Mouse (Mus musculus): ENCODE results near the gene Cdkl1. TPM values are rescaled to one million over a fixed set of nuclear protein-coding genes. Genes with fewer than 3 reads are reported as not detected.

Gene Cdkl1
- total and polyA plus RNA-seq, 2 experiments from 2014 or later: 26.7 to 28.3 TPM

- Histone ChIP-seq H3K4me3 (ENCODE audit: low read length) (no peak overlapping the region), H3K27me3 (ENCODE audit: insufficient read depth, low read length) (no peaks in the 10 kb centered on the region), H3K4me1 (ENCODE audit: insufficient read depth, low read length) (no peaks in the 10 kb centered on the region), H3K4me2 (ENCODE audit: low read depth, low read length) (no peak overlapping the region), H3K9me3 (ENCODE audit: low read length) (no peaks in the 10 kb centered on the region), H3K36me3 (ENCODE audit: insufficient read depth, low read length) (no peaks in the 10 kb centered on the region), H3K27ac (no peak overlapping the region), H3K9ac (replicated peaks; ENCODE audit: low read length) (no peak overlapping the region)
- WGBS: 40% methylated on average over 10 of the region's 10 CpGs
- 0 out of 2 replicates have a peak, but pooled peaks have one; percentile 35 for TF ChIP-seq CTCF (IDR thresholded peaks at IDR 0.05; ENCODE audit: low read depth)
- 0 out of 2 replicates have a peak, but pooled peaks have one; percentile 24 for ATAC-seq
- DNase-seq (ENCODE audit: low spot score): no peak
These were observed 39.2 kb downstream of the Cdkl1 start for GRCm38 (mm10) chr12:69751864-69752341.

DNA sequence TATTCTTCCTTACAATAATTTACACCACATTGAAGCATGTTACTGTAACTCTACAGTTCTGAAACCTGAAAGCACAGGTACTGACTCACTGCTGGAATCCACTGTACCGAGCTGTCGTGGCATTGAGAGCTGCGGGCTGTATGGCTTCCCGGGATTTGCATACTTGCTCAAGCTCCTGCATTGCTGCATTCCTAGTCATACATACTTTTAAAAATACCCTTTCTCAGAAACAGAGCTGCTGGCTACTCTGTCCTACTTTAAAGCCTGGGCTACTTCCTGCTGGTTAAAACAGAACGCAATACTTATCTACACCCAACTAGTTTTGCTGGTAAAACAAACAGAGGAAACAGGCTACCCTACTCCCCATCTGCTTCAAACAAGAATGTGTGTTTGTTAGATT, 46.9 kb downstream of the Cdkl1 start:
- Histone ChIP-seq H3K27me3 (ENCODE audit: insufficient read depth, low read length) (no peaks in the 10 kb centered on the region), H3K4me2 (ENCODE audit: low read depth, low read length) (no peak overlapping the region), H3K36me3 (ENCODE audit: insufficient read depth, low read length) (no peaks in the 10 kb centered on the region), H3K9ac (replicated peaks; ENCODE audit: low read length) (no peak overlapping the region), H3K4me1 (ENCODE audit: insufficient read depth, low read length) (no peaks in the 10 kb centered on the region), H3K9me3 (ENCODE audit: low read length) (no peaks in the 10 kb centered on the region), H3K4me3 (ENCODE audit: low read length) (no peak overlapping the region), H3K27ac (no peak overlapping the region)
- WGBS: 90% methylated on average over 5 of the region's 5 CpGs
- ATAC-seq (no peak), DNase-seq (ENCODE audit: low spot score) (no peak)
- no peak for TF ChIP-seq CTCF (IDR thresholded peaks at IDR 0.05; ENCODE audit: low read depth)

- H3K27me3 ChIP-seq (ENCODE audit: insufficient read depth, low read length): no peaks in the 10 kb centered on the region
These were observed 49.1 kb downstream of the Cdkl1 start for GRCm38 (mm10) chr12:69741965-69742364.

GRCm38 (mm10) chr12:69733923-69734322, 57.1 kb downstream of the Cdkl1 start:
- Histone ChIP-seq H3K36me3 (ENCODE audit: insufficient read depth, low read length) (no peaks in the 10 kb centered on the region), H3K4me2 (ENCODE audit: low read depth, low read length) (no peak overlapping the region), H3K27ac (no peak overlapping the region), H3K27me3 (ENCODE audit: insufficient read depth, low read length) (no peaks in the 10 kb centered on the region), H3K4me3 (ENCODE audit: low read length) (no peak overlapping the region), H3K9me3 (ENCODE audit: low read length) (no peaks in the 10 kb centered on the region), H3K4me1 (ENCODE audit: insufficient read depth, low read length) (no peaks in the 10 kb centered on the region), H3K9ac (replicated peaks; ENCODE audit: low read length) (no peak overlapping the region)
- no peak for TF ChIP-seq CTCF (IDR thresholded peaks at IDR 0.05; ENCODE audit: low read depth)
- no peak for ATAC-seq
- WGBS: 84% methylated on average over 3 of the region's 3 CpGs
- no peak for DNase-seq (ENCODE audit: low spot score)

More at GRCm38 (mm10) chr12:69741965-69742364, 49.1 kb downstream of the Cdkl1 start:
- H3K36me3 ChIP-seq (ENCODE audit: insufficient read depth, low read length): no peaks in the 10 kb centered on the region
- H3K9me3 ChIP-seq (ENCODE audit: low read length): no peaks in the 10 kb centered on the region
- DNase-seq (ENCODE audit: low spot score): no peak
- peak; percentile 33 for TF ChIP-seq CTCF (IDR thresholded peaks at IDR 0.05; ENCODE audit: low read depth)
- no peak overlapping the region for H3K9ac ChIP-seq (replicated peaks; ENCODE audit: low read length)
- 90% methylated on average over 5 of the region's 5 CpGs for WGBS
- H3K4me2 ChIP-seq (ENCODE audit: low read depth, low read length): no peak overlapping the region
- no peak for ATAC-seq
- no peak overlapping the region for H3K4me3 ChIP-seq (ENCODE audit: low read length)
- no peaks in the 10 kb centered on the region for H3K4me1 ChIP-seq (ENCODE audit: insufficient read depth, low read length)
- no peak overlapping the region for H3K27ac ChIP-seq

DNA sequence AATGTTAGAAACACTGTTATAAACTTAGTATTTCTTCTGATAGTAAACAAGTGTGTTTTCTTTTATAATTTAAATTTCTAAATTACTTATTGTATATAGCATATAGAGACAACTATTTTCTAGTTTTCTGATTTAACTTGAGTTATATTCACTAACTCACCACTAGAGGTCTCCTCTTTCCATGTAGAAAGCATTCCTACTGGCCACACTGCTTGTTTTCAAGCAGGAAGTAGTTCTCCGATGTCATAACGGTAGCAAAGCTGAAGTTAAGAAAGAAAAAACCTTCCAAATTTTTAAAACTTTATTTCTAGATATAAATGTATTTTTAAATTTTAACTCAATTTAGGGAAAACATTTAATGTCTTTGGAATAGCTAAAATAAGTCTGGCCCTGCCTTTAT, 57.5 kb downstream of the Cdkl1 start:
- H3K27me3 ChIP-seq (ENCODE audit: insufficient read depth, low read length): no peaks in the 10 kb centered on the region

GRCm38 (mm10) chr12:69732221-69732620, 58.8 kb downstream of the Cdkl1 start:
- DNase-seq (ENCODE audit: low spot score): no peak
- H3K36me3 ChIP-seq (ENCODE audit: insufficient read depth, low read length): no peaks in the 10 kb centered on the region
- TF ChIP-seq CTCF (IDR thresholded peaks at IDR 0.05; ENCODE audit: low read depth): no peak
- H3K9me3 ChIP-seq (ENCODE audit: low read length): no peaks in the 10 kb centered on the region
- WGBS: 42% methylated on average over 5 of the region's 5 CpGs
- no peaks in the 10 kb centered on the region for H3K27me3 ChIP-seq (ENCODE audit: insufficient read depth, low read length)
- H3K4me2 ChIP-seq (ENCODE audit: low read depth, low read length): no peak overlapping the region
- no peak for ATAC-seq
- no peak overlapping the region for H3K27ac ChIP-seq
- no peak overlapping the region for H3K9ac ChIP-seq (replicated peaks; ENCODE audit: low read length)
- H3K4me3 ChIP-seq (ENCODE audit: low read length): no peak overlapping the region
- no peaks in the 10 kb centered on the region for H3K4me1 ChIP-seq (ENCODE audit: insufficient read depth, low read length)

More for the DNA sequence above, 57.5 kb downstream of the Cdkl1 start:
- peak; percentile 82 for DNase-seq (ENCODE audit: low spot score)
- Histone ChIP-seq H3K27ac (no peak overlapping the region), H3K9ac (replicated peaks; ENCODE audit: low read length) (no peak overlapping the region), H3K4me2 (ENCODE audit: low read depth, low read length) (no peak overlapping the region), H3K36me3 (ENCODE audit: insufficient read depth, low read length) (no peaks in the 10 kb centered on the region), H3K4me1 (ENCODE audit: insufficient read depth, low read length) (no peaks in the 10 kb centered on the region), H3K4me3 (ENCODE audit: low read length) (no peak overlapping the region), H3K9me3 (ENCODE audit: low read length) (no peaks in the 10 kb centered on the region)
- 2% methylated on average over 2 of the region's 2 CpGs for WGBS
- TF ChIP-seq CTCF (IDR thresholded peaks at IDR 0.05; ENCODE audit: low read depth): peak; percentile 75
- ATAC-seq: no peak

DNA sequence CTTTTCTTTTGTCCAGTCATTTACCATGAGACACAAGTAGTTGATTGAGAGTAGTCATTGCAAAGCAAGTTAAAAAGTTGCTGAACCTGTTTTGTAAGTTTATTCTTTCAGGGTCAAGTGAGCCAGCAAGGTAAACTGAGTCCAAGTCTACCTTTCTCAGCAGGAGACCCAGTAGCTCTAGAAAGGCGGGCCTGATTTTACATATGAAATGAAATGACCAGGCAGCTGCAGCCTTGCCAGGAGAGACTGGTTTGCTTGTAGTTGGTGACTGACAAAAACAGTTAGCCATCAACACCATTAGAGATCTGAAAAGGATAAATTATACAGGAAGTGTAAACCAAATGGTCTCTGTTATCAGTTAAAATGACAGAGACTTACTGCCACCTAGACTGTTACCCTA, 60.8 kb downstream of the Cdkl1 start:
- Histone ChIP-seq H3K27me3 (ENCODE audit: insufficient read depth, low read length) (no peaks in the 10 kb centered on the region), H3K36me3 (ENCODE audit: insufficient read depth, low read length) (no peaks in the 10 kb centered on the region), H3K4me1 (ENCODE audit: insufficient read depth, low read length) (no peaks in the 10 kb centered on the region), H3K4me3 (ENCODE audit: low read length) (no peak overlapping the region), H3K27ac (no peak overlapping the region), H3K9ac (replicated peaks; ENCODE audit: low read length) (no peak overlapping the region), H3K9me3 (ENCODE audit: low read length) (no peaks in the 10 kb centered on the region), H3K4me2 (ENCODE audit: low read depth, low read length) (no peak overlapping the region)
- WGBS: 82% methylated on average over 1 of the region's 1 CpGs
- TF ChIP-seq CTCF (IDR thresholded peaks at IDR 0.05; ENCODE audit: low read depth): no peak
- no peak for DNase-seq (ENCODE audit: low spot score)
- no peak for ATAC-seq
